15 mouse cellular contexts compared by ENCODE assay signal in genomic region chr4:85782511-85782910, GRCm38 (mm10).
DNase-seq lines count a peak whose midpoint lies in the region; ATAC-seq lines count a peak whose summit lies in the region.
"Had no signal": no experiment of that assay in that cellular context is flagged by ENCODE, and none has a peak within 500 bp of the region (broad histone marks: within the 10 kb centered on the region; RNA-seq: fewer than 3 reads in every experiment).

No protein-coding gene starts in this region.

- no peak overlapping the region for H3K9ac ChIP-seq in forebrain, embryonic 13.5 days
- H3K9ac ChIP-seq in forebrain, embryonic 15.5 days (replicated peaks): no peak overlapping the region
- H3K9ac ChIP-seq in hindbrain, embryonic 14.5 days: no peak overlapping the region
- H3K9ac ChIP-seq in midbrain, embryonic 15.5 days: no peak overlapping the region

- peak; percentile 65; the same call in 1 of the 2 replicates for ATAC-seq in forebrain, embryonic 13.5 days
- no peak for ATAC-seq in forebrain, embryonic 15.5 days (replicated peaks)
- ATAC-seq in hindbrain, embryonic 14.5 days (ENCODE audit: low FRiP score): peak; percentile 73; the same call in 1 of the 2 replicates
- peak; percentile 46; the same call in 1 of the 2 replicates for ATAC-seq in midbrain, embryonic 15.5 days (replicated peaks)

- H3K4me1 ChIP-seq in forebrain, embryonic 13.5 days: peaks cover 22% of the 10 kb centered on the region
- H3K4me1 ChIP-seq in forebrain, embryonic 15.5 days: peaks cover 11% of the 10 kb centered on the region
- 0 out of 2 replicates have a peak, but pooled peaks cover 9% of the 10 kb centered on the region for H3K4me1 ChIP-seq in hindbrain, embryonic 14.5 days (replicated peaks; ENCODE audit: control insufficient read depth, insufficient read depth, low read length)
- peaks cover 9% of the 10 kb centered on the region for H3K4me1 ChIP-seq in midbrain, embryonic 15.5 days

- H3K27ac ChIP-seq in forebrain, embryonic 13.5 days: no peak overlapping the region
- no peak overlapping the region for H3K27ac ChIP-seq in forebrain, embryonic 15.5 days (replicated peaks)
- H3K27ac ChIP-seq in hindbrain, embryonic 14.5 days: no peak overlapping the region
- no peak overlapping the region for H3K27ac ChIP-seq in midbrain, embryonic 15.5 days
- H3K27ac ChIP-seq: heart, adult 2 months; kidney, postnatal 0 days; layer of hippocampus, adult 2 months; left cerebral cortex, adult 2 months had no signal

- H3K9me3 ChIP-seq in forebrain, embryonic 13.5 days (replicated peaks): no peaks in the 10 kb centered on the region
- H3K9me3 ChIP-seq in forebrain, embryonic 15.5 days: no peaks in the 10 kb centered on the region
- no peaks in the 10 kb centered on the region for H3K9me3 ChIP-seq in hindbrain, embryonic 14.5 days (ENCODE audit: control insufficient read depth, low read length)
- no peaks in the 10 kb centered on the region for H3K9me3 ChIP-seq in midbrain, embryonic 15.5 days

- H3K27me3 ChIP-seq in forebrain, embryonic 13.5 days: 0 out of 2 replicates have a peak, but pooled peaks cover 3% of the 10 kb centered on the region
- H3K27me3 ChIP-seq in forebrain, embryonic 15.5 days: 0 out of 2 replicates have a peak, but pooled peaks cover 2% of the 10 kb centered on the region
- H3K27me3 ChIP-seq in hindbrain, embryonic 14.5 days (ENCODE audit: control insufficient read depth, insufficient read depth, low read length): peaks cover 23% of the 10 kb centered on the region
- H3K27me3 ChIP-seq in midbrain, embryonic 15.5 days (replicated peaks): peaks cover 18% of the 10 kb centered on the region

- WGBS in forebrain, embryonic 13.5 days: 1% methylated on average over 5 of the region's 5 CpGs
- WGBS in forebrain, embryonic 15.5 days: 5% methylated on average over 5 of the region's 5 CpGs
- WGBS in hindbrain, embryonic 14.5 days: 4% methylated on average over 5 of the region's 5 CpGs
- WGBS in midbrain, embryonic 15.5 days: 2% methylated on average over 5 of the region's 5 CpGs

- DNase-seq in hindbrain, embryonic 14.5 days (ENCODE audit: low spot score): no peak
- DNase-seq in layer of hippocampus, adult 9-10 months (ENCODE audit: low spot score): no peak
- DNase-seq in urinary bladder, postnatal 25 days (ENCODE audit: low spot score): no peak
- no peak for DNase-seq in lung, postnatal 36 days
- no peak for DNase-seq in left cerebral cortex, adult 9 months (ENCODE audit: low spot score in 2 of 2)
- DNase-seq: cerebellum, adult 18-20 months; heart, adult 2 months; right cerebral cortex, postnatal 14 days; thymus, postnatal 4 days had no signal

- H3K4me3 ChIP-seq in forebrain, embryonic 13.5 days: no peak overlapping the region
- H3K4me3 ChIP-seq in forebrain, embryonic 15.5 days: no peak overlapping the region
- H3K4me3 ChIP-seq in hindbrain, embryonic 14.5 days (replicated peaks; ENCODE audit: low read length): no peak overlapping the region
- no peak overlapping the region for H3K4me3 ChIP-seq in midbrain, embryonic 15.5 days
- H3K4me3 ChIP-seq: heart, adult 2 months; layer of hippocampus, adult 2 months; left cerebral cortex, adult 2 months had no signal

- H3K4me2 ChIP-seq in forebrain, embryonic 13.5 days: no peak overlapping the region
- H3K4me2 ChIP-seq in forebrain, embryonic 15.5 days (replicated peaks): no peak overlapping the region
- no peak overlapping the region for H3K4me2 ChIP-seq in hindbrain, embryonic 14.5 days (replicated peaks)
- H3K4me2 ChIP-seq in midbrain, embryonic 15.5 days: no peak overlapping the region

- no peaks in the 10 kb centered on the region for H3K36me3 ChIP-seq in forebrain, embryonic 13.5 days (ENCODE audit: poor library complexity, severe bottlenecking)
- no peaks in the 10 kb centered on the region for H3K36me3 ChIP-seq in forebrain, embryonic 15.5 days
- H3K36me3 ChIP-seq in hindbrain, embryonic 14.5 days (replicated peaks; ENCODE audit: control insufficient read depth, insufficient read depth): no peaks in the 10 kb centered on the region
- H3K36me3 ChIP-seq in midbrain, embryonic 15.5 days (replicated peaks): no peaks in the 10 kb centered on the region
